Mouse (Mus musculus) spleen, postnatal 4 days (tissue): ENCODE results near the gene AC109138.7.
"Not testable (repeated sequence)": the region's sequence is repeated elsewhere in the genome, so short reads cannot be mapped to it uniquely, and the experiment has no call there.

ENCODE experiments used
- DNase-seq, 2 experiments: peaks; one replicate each; pipeline ENCODE4 v3.0.0; 2022; ENCODE audit warnings: low spot score in 2 of 2

AC109138.7 gene

GRCm38 (mm10) chr19:4248683-4249082, 34.5 kb downstream of the AC109138.7 start:
- not testable (repeated sequence) for DNase-seq

- DNase-seq: no peak
Measured at GRCm38 (mm10) chr19:4254230-4254629, 40.1 kb downstream of the AC109138.7 start.

GRCm38 (mm10) chr19:4255583-4256162, 41.5 kb downstream of the AC109138.7 start:
- DNase-seq: no peak

DNA sequence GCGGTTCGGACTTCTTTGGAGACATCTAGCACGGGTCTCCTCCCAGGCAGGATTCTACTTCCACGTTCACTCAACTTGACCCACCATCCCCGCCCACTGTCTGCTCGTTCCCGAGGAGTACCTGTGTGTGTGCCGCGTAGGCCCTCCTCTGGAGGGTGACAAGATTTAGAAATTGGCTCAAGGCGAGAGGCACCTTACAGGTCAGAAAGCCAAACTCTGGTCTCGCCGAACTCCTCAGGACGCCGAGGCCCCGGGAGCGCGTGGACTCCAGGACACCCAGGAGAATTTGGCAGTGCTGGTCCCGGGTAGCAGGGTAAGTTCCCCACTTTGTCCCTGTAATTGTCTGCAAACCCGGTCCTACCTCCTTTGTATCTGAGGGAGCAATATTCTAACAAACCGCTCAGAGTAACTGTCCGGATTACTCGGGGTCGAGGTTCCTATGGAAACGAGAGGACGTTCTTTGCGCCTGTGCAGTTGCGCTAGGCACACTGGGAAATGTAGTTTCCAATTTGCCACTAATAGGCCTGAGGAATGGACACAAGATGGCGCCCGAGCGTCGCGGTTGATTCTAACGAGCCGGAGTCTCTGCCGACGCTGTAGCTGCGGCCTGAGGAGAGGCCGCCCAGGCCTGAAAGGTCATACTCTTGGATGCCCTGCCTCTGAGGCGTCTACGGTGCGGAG, 43.2 kb downstream of the AC109138.7 start:
- peak; percentile 91 to 96 for DNase-seq

DNA sequence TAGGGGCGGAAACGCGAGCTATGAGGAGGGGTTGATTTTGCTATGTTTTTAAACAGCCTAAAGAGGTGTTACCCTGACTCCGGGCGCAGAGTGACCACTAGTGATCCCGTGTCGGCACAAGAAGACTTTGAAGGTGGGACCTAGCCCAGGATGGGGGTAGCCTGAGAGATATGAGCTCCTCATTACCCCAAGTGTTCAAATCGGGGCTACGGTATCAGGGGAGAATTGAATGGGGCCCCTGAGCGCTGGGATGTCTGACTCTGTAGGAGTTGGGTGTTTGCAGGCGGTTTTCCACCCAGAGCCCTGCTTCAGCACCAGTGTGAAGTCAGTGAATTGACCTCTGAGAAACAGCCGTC, 43.7 kb downstream of the AC109138.7 start:
- DNase-seq: peak in 1 of 2 experiments; percentile 19

DNA sequence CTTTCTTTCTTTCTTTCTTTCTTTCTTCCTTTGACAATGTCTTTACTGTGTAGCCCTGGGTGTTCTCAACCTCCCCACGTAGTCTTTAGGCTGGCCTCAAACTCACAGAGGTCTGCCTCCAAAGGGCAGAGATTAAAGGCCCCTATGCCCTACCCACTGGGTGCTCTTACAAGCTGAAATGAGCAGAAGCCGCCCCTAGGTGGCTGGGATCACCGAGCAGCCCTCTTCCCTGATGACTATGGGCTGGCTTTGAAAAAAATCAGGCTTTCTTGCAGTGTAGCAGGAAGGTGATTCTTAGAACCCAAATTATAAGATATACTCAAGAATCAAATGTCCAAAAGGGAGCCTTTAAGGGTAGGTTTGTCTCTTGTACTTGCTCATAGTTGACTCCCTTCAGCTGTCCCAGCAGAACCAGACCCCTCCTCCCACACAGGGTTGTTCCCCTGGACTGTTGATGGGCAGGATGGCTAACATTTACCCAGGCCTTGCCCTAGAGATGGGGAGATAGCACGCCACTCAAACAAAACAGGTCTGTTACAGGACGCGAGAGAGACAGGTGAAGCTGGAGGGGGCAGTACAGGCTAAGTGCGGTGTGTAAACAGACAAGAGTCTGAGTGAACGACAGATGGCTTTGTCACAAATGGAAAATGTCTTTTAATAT, 47.0 kb downstream of the AC109138.7 start:
- peak in 1 of 2 experiments; percentile 23 for DNase-seq

DNA sequence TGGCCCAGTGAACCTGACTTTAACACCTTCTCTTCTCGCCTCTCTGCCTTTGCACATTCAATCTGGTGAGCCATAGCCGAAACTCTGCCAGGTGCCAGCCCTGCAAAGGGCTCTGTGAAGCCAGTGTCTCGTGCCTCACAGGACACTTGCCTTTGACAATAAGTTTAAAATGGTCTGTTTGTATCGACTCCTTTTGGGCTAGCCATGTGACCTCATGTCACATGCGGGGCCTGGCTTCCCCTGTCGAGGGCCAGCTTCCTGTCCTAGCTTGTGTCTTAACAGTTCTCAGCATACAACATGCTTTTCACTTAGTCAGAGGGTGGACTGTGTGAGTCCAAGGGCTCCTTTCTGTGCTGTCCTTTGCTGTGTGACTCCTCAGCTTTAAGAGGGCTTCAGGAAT, 48.6 kb downstream of the AC109138.7 start:
- no peak for DNase-seq

DNA sequence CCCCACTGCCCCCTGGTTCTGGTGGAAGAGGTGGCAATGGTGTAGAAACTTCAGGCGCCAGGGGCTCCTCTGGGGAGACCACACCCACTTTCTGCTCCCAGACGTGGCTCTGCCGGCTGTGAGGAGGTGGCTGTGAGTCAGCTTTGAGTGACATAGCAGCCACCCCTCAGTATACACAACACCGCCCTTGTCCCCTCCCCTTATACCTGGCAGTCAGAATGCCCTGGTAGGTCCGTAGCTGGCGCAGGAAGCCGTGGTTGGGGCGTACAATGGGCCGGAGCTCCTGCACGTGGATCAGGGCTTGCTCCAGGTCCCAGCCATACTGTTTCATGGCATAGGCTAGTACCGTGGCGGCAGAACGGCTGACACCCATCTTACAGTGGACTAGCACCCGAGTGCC, 49.5 kb downstream of the AC109138.7 start:
- peak in 1 of 2 experiments; percentile 61 for DNase-seq

DNA sequence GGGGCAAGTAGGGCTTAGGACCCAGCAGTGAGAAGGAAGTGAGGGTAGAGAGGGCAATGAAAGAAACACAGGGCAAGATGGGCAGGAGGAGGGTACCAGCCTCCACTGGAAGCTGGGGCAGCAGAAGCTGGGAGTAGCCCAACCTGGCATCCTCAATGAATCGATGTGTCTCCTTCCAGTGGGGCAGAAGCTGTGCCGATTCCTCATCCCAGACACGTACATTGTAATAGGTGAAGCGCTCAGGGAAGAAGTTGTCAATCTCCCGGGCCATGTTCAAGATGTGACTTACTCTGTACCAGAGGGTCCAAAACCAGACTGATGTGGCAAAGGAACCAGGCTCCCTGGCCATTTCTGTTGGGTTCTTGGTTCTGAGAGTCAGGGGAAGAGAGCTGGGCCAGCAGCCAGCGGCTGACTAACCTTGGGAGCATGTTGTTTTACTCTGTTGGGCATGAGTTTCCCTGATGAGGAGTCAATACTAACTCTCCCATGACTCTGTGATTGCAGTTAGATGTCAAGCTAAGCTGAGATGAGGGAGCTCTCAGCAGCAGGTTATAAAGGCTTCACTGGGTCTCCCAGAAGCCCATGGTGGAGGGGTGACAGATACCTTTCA, 50.1 kb downstream of the AC109138.7 start:
- no peak for DNase-seq

GRCm38 (mm10) chr19:4265956-4266355, 51.8 kb downstream of the AC109138.7 start:
- DNase-seq: peak in 1 of 2 experiments; percentile 16

DNA sequence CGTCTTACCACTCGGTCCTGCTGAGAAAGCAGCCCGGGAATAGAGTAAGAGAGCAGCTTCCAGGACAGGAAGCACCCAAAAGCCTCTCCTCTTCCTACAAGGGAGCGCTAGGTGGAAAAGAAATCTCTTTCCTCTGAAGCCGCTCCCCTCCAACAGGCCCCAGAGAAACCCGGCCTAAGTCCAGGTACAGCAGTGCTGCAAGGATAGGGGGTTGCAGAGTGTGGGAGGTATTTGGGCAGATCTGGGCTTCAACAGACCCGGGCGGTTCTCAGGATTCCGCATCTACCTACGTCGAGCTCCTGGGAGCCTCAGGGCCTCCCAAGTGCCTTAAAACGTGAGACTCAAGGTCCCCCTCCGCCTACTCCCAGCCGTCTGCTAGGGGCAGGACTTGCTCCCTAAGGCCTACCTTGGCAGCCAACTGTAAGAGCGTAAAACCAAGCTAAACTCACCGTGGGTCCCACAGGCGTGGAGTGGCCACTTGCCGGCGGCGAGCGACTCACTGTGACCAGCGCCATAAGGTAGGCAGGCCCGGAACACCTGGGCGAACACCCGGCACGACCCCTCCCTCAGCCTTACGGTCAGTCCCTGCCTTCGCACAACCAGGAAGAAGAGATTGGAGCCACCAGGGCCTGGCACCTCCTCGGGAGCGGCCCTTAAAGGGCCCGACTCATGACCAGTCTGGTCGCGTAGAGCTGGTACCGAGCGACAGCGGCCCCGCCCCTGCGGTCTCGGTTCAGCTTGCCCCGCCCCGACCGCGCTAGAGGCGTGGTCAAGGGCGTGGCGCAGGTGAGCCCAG, 54.6 kb downstream of the AC109138.7 start, which contains the start of gene Ssh3:
TSS of gene Ssh3 (minus strand) at position 615 of the 796 bp plus-strand sequence.
- DNase-seq: peak; percentile 64 to 81

DNA sequence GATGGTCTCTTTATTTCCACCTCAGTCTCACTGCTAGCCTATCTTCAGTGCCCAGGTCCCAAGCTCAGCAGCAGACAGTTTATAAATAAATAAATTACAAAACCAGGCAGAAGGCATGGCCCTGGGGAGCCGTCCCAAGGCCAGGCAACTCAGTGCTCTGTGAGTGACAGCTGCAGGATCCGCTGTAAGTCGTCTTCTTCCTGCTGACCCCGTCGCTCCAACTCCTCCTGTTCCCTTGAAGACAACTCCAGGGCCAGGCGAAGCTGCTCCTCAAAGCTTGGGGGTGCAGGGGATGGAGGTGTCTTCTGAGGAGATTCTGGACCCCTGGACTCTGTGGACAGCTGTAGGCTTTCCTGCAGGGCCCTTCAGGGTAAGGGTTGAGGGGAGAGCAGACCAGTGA, 56.0 kb downstream of the AC109138.7 start:
- peak in 1 of 2 experiments; percentile 11 for DNase-seq

- peak in 1 of 2 experiments; percentile 56 for DNase-seq
Measured at GRCm38 (mm10) chr19:4270972-4271371, 56.8 kb downstream of the AC109138.7 start.

GRCm38 (mm10) chr19:4279487-4279886, 65.3 kb downstream of the AC109138.7 start:
- DNase-seq: no peak

- DNase-seq: no peak
Measured at GRCm38 (mm10) chr19:4280425-4280824, 66.3 kb downstream of the AC109138.7 start.
